Mouse (Mus musculus): ENCODE results near the gene Gprc5a. TPM values are rescaled to one million over a fixed set of nuclear protein-coding genes. Genes with fewer than 3 reads are reported as not detected.

The Gprc5a gene
- polyA plus RNA-seq, 1 experiment from 2014 or later, result 9.8 TPM

GRCm38 (mm10) chr6:135076202-135076601, 10.8 kb downstream of the Gprc5a start:
- Histone ChIP-seq H3K9ac (ENCODE audit: low read length) (no peak overlapping the region), H3K4me2 (replicated peaks; ENCODE audit: low read depth) (no peak overlapping the region), H3K27ac (replicated peaks) (no peak overlapping the region), H3K9me3 (ENCODE audit: control insufficient read depth, low read length) (no peaks in the 10 kb centered on the region), H3K4me3 (ENCODE audit: low read depth, low read length) (no peak overlapping the region), H3K27me3 (ENCODE audit: control insufficient read depth, insufficient read depth, low read length) (no peaks in the 10 kb centered on the region), H3K36me3 (ENCODE audit: control insufficient read depth, insufficient read depth, low read length) (no peaks in the 10 kb centered on the region), H3K4me1 (replicated peaks; ENCODE audit: control insufficient read depth, insufficient read depth) (no peaks in the 10 kb centered on the region)
- 68% methylated on average over 3 of the region's 3 CpGs for WGBS
- TF ChIP-seq EP300 (optimal IDR thresholded peaks at IDR 0.05), result no peak
- no peak for DNase-seq (ENCODE audit: low spot score)
- ATAC-seq (ENCODE audit: low FRiP score, low TSS enrichment), result no peak

DNA sequence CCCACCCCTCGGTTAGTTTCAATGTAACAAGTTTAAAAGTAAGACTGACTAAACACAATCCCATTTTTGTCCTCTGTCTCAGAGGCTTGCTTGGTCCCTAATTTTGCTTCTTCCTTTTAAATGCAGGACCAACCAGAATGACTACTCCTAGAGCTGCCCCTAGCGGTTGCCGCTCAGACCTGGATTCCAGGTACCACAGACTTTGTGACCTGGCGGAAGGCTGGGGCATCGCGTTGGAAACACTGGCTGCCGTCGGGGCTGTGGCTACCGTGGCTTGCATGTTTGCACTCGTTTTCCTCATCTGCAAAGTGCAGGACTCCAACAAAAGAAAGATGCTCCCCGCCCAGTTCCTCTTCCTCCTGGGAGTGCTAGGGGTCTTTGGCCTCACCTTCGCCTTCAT, 13.0 kb downstream of the Gprc5a start:
- 50% methylated on average over 12 of the region's 12 CpGs for WGBS
- H3K4me2 ChIP-seq (replicated peaks; ENCODE audit: low read depth), result no peak overlapping the region
- H3K9me3 ChIP-seq (ENCODE audit: control insufficient read depth, low read length), result no peaks in the 10 kb centered on the region
- no peak overlapping the region for H3K4me3 ChIP-seq (ENCODE audit: low read depth, low read length)
- no peaks in the 10 kb centered on the region for H3K27me3 ChIP-seq (ENCODE audit: control insufficient read depth, insufficient read depth, low read length)
- ATAC-seq (ENCODE audit: low FRiP score, low TSS enrichment) (no peak), DNase-seq (ENCODE audit: low spot score) (no peak)
- TF ChIP-seq EP300 (optimal IDR thresholded peaks at IDR 0.05) (no peak), CTCF (IDR thresholded peaks at IDR 0.05; ENCODE audit: low read depth) (peak; percentile 51)
- no peaks in the 10 kb centered on the region for H3K4me1 ChIP-seq (replicated peaks; ENCODE audit: control insufficient read depth, insufficient read depth)
- H3K9ac ChIP-seq (ENCODE audit: low read length), result no peak overlapping the region
- H3K27ac ChIP-seq (replicated peaks), result no peak overlapping the region
- no peaks in the 10 kb centered on the region for H3K36me3 ChIP-seq (ENCODE audit: control insufficient read depth, insufficient read depth, low read length)

- 77% methylated on average over 10 of the region's 10 CpGs for WGBS
- H3K27me3 ChIP-seq (ENCODE audit: control insufficient read depth, insufficient read depth, low read length), result no peaks in the 10 kb centered on the region
These were observed 18.6 kb downstream of the Gprc5a start for GRCm38 (mm10) chr6:135083991-135084502.

GRCm38 (mm10) chr6:135085703-135086102, 20.3 kb downstream of the Gprc5a start:
- Histone ChIP-seq H3K27me3 (ENCODE audit: control insufficient read depth, insufficient read depth, low read length) (no peaks in the 10 kb centered on the region), H3K4me3 (ENCODE audit: low read depth, low read length) (no peak overlapping the region), H3K36me3 (ENCODE audit: control insufficient read depth, insufficient read depth, low read length) (no peaks in the 10 kb centered on the region), H3K9ac (ENCODE audit: low read length) (no peak overlapping the region), H3K4me1 (replicated peaks; ENCODE audit: control insufficient read depth, insufficient read depth) (no peaks in the 10 kb centered on the region), H3K4me2 (replicated peaks; ENCODE audit: low read depth) (no peak overlapping the region), H3K9me3 (ENCODE audit: control insufficient read depth, low read length) (no peaks in the 10 kb centered on the region), H3K27ac (replicated peaks) (no peak overlapping the region)
- ATAC-seq (ENCODE audit: low FRiP score, low TSS enrichment), result no peak
- 88% methylated on average over 1 of the region's 1 CpGs for WGBS
- TF ChIP-seq CTCF (IDR thresholded peaks at IDR 0.05; ENCODE audit: low read depth) (no peak), EP300 (optimal IDR thresholded peaks at IDR 0.05) (no peak)
- no peak for DNase-seq (ENCODE audit: low spot score)

More at GRCm38 (mm10) chr6:135083991-135084502, 18.6 kb downstream of the Gprc5a start:
- no peak overlapping the region for H3K9ac ChIP-seq (ENCODE audit: low read length)
- ATAC-seq (ENCODE audit: low FRiP score, low TSS enrichment) (no peak), DNase-seq (ENCODE audit: low spot score) (no peak)
- H3K9me3 ChIP-seq (ENCODE audit: control insufficient read depth, low read length), result no peaks in the 10 kb centered on the region
- TF ChIP-seq EP300 (optimal IDR thresholded peaks at IDR 0.05) (no peak), CTCF (IDR thresholded peaks at IDR 0.05; ENCODE audit: low read depth) (no peak)
- H3K27ac ChIP-seq (replicated peaks), result no peak overlapping the region
- H3K36me3 ChIP-seq (ENCODE audit: control insufficient read depth, insufficient read depth, low read length), result no peaks in the 10 kb centered on the region
- H3K4me1 ChIP-seq (replicated peaks; ENCODE audit: control insufficient read depth, insufficient read depth), result no peaks in the 10 kb centered on the region
- no peak overlapping the region for H3K4me2 ChIP-seq (replicated peaks; ENCODE audit: low read depth)
- H3K4me3 ChIP-seq (ENCODE audit: low read depth, low read length), result no peak overlapping the region

DNA sequence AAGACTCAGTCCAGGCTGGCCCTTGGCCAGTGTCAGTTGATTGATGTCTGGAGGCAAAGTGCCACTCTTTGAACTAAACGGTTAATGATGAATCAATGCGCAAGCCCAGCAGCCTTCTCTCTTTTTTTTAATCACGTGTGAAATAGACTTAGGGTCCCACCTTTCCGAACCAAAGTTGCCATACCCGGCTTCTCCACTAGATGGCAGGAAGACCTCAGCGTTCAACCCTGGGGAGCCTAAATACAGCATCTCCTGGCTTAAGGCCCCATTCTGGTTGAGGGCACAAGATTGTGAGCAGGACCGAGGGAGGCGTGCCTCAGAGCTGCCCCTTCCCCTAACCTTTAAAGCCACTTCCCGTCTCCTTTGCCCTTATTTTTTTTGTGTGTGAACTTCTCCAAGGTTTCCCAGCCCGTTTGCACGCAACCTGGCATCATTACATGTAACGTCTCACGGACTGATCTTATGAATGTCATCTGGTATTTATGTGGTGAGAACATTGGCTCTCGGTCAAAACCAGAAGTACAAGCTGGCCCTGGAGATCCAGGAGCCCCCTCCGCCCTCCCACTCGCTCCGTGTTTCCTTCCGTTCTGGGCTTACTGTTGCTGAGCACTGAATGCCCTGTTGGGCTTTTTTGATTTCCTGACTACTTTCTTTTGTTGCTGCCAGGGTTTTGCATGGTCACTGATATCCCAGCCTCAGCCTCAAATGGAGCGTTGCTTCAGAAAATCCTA, 22.4 kb downstream of the Gprc5a start:
- peak; percentile 79 for DNase-seq (ENCODE audit: low spot score)
- H3K9ac ChIP-seq (ENCODE audit: low read length), result no peak overlapping the region
- H3K9me3 ChIP-seq (ENCODE audit: control insufficient read depth, low read length), result no peaks in the 10 kb centered on the region
- peak; percentile 70 for ATAC-seq (ENCODE audit: low FRiP score, low TSS enrichment)
- TF ChIP-seq CTCF (IDR thresholded peaks at IDR 0.05; ENCODE audit: low read depth) (peak; percentile 96), EP300 (optimal IDR thresholded peaks at IDR 0.05) (no peak)
- H3K36me3 ChIP-seq (ENCODE audit: control insufficient read depth, insufficient read depth, low read length), result no peaks in the 10 kb centered on the region
- no peak overlapping the region for H3K4me3 ChIP-seq (ENCODE audit: low read depth, low read length)
- H3K27ac ChIP-seq (replicated peaks), result no peak overlapping the region
- peak overlapping the region; percentile 50 for H3K4me2 ChIP-seq (replicated peaks; ENCODE audit: low read depth)
- 22% methylated on average over 19 of the region's 19 CpGs for WGBS
- H3K27me3 ChIP-seq (ENCODE audit: control insufficient read depth, insufficient read depth, low read length), result no peaks in the 10 kb centered on the region
- H3K4me1 ChIP-seq (replicated peaks; ENCODE audit: control insufficient read depth, insufficient read depth), result no peaks in the 10 kb centered on the region

DNA sequence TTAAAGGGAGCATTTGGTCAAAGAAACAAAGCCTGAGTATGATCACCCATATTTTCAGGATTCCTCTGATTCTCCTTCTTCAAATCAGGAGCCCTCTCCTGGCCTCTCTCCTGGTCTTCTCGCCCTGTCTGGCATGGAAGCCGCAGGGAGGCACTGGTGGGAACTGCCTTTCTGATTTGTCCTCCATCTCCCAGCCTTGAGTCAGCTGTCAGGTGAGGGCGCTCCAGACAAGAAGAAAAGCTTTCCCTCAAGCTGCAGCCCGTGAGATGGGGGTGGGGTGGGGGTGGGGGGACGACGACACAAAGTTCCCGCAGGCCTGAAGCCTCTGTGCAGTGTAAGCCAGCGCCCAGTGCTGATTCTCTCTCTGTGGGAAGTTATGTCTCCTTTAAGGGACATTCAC, 24.3 kb downstream of the Gprc5a start:
- no peaks in the 10 kb centered on the region for H3K36me3 ChIP-seq (ENCODE audit: control insufficient read depth, insufficient read depth, low read length)
- no peak overlapping the region for H3K4me3 ChIP-seq (ENCODE audit: low read depth, low read length)
- WGBS, result 38% methylated on average over 7 of the region's 8 CpGs
- DNase-seq (ENCODE audit: low spot score) (no peak), ATAC-seq (ENCODE audit: low FRiP score, low TSS enrichment) (no peak)
- H3K9ac ChIP-seq (ENCODE audit: low read length), result no peak overlapping the region
- H3K27me3 ChIP-seq (ENCODE audit: control insufficient read depth, insufficient read depth, low read length), result no peaks in the 10 kb centered on the region
- no peaks in the 10 kb centered on the region for H3K4me1 ChIP-seq (replicated peaks; ENCODE audit: control insufficient read depth, insufficient read depth)
- H3K27ac ChIP-seq (replicated peaks), result no peak overlapping the region
- H3K4me2 ChIP-seq (replicated peaks; ENCODE audit: low read depth), result no peak overlapping the region
- TF ChIP-seq EP300 (optimal IDR thresholded peaks at IDR 0.05) (no peak), CTCF (IDR thresholded peaks at IDR 0.05; ENCODE audit: low read depth) (peak; percentile 47)
- H3K9me3 ChIP-seq (ENCODE audit: control insufficient read depth, low read length), result no peaks in the 10 kb centered on the region
